Mouse (Mus musculus) lung, postnatal 0 days (tissue): ENCODE data around the gene Slc25a13.

Experiments
- CTCF ChIP-seq: IDR thresholded peaks from 2 replicates; pipeline ENCODE4 v1.5.1; 2016; ENCODE audit warnings: antibody characterized with exemption, mild to moderate bottlenecking
- EP300 ChIP-seq: IDR thresholded peaks from 2 replicates; pipeline ENCODE4 v1.6.1; 2016; ENCODE audit warnings: antibody characterized with exemption, mild to moderate bottlenecking, control low read depth

DNA sequence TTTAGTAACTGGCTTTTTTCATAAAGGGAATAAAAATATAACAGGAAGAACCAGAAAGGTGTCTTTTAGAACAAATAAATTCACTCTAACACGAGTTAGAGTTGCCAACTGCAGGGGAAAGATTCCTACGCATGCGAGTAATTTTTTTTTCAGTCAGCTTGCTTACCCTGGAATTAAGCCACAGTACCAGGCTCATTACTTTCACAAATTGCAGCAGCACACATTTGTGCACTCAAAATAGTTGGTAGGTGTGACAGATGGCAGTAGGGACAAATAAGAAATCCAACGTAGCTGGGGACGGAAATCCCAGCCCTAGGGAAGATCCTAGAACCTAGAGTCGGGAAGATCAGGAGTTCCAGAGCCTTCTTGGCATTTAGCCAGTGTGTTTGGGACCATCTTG is 22.1 kb downstream of the Slc25a13 start:
- TF ChIP-seq EP300: no peak
- TF ChIP-seq CTCF: no peak
